10 mouse cellular contexts compared by ENCODE assay signal in the genomic region with DNA sequence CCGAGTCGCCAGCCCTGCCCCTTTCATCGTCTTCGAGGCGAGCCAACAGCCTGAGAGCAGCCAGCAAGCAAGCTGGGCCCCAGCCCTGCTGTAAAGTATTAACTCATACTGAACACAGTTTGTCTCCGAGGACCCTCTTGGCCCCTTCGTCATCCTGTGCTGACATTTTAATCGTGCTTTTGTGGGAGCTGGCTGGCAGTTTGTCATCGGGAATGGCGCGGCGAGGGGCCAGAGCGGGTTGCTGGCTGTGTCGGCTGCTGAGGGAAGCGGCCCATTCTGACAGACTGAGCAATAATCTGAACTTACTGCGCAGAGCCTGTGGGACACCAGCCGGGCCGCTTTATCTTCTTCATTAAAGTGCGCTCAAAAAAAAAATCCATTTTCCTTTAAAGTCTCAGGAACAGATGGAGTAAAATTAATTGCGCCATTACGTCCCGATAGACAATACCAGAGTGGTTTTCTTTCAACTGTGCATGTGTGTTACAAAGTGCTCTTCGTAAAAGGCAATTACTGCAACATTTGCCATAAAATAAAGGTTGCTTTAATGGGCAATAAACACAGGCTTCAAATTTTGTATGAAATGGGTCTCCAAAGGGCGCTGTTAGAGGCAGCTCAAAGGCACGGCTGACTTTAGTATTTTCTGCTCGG.
A peak's percentile ranks its signal among the peaks of the same experiment; 100 is the strongest.
DNase-seq lines count a peak whose midpoint lies in the region; ATAC-seq lines count a peak whose summit lies in the region.
"Had no signal": no experiment of that assay in that cellular context is flagged by ENCODE, and none has a peak within 500 bp of the region (broad histone marks: within the 10 kb centered on the region; RNA-seq: fewer than 3 reads in every experiment).

No protein-coding gene starts in this region.

- H3K4me2 ChIP-seq in kidney, embryonic 14.5 days (replicated peaks; ENCODE audit: low read depth, low read length): peak overlapping the region; percentile 23
- H3K4me2 ChIP-seq in embryonic facial prominence, embryonic 12.5 days (replicated peaks): peak overlapping the region; percentile 22; the same call in 1 of the 2 replicates
- peak overlapping the region; percentile 40 for H3K4me2 ChIP-seq in midbrain, embryonic 15.5 days

- H3K27ac ChIP-seq in kidney, embryonic 14.5 days (ENCODE audit: low read depth, low read length): no peak overlapping the region
- H3K27ac ChIP-seq in embryonic facial prominence, embryonic 12.5 days: no peak overlapping the region
- H3K27ac ChIP-seq in midbrain, embryonic 15.5 days: peak overlapping the region; percentile 63

- intact Hi-C loops in heart, postnatal 25 days (cut with DNase I): no loop called here

- DNase-seq in kidney, adult 18-20 months: no peak
- DNase-seq in heart, postnatal 25 days (ENCODE audit: low spot score): peak; percentile 27
- no peak for DNase-seq in thymus, postnatal 4 days
- DNase-seq in spleen, adult 12 weeks (ENCODE audit: low spot score): no peak

- H3K9ac ChIP-seq in kidney, embryonic 14.5 days (ENCODE audit: low read depth, low read length): no peak overlapping the region
- no peak overlapping the region for H3K9ac ChIP-seq in embryonic facial prominence, embryonic 12.5 days
- H3K9ac ChIP-seq in midbrain, embryonic 15.5 days: 0 out of 2 replicates have a peak overlapping the region, but pooled peaks have one; percentile 22

- peak; percentile 76 for ATAC-seq in kidney, embryonic 14.5 days (ENCODE audit: low FRiP score, low TSS enrichment)
- ATAC-seq in embryonic facial prominence, embryonic 12.5 days (ENCODE audit: insufficient number of reproducible peaks, insufficient read depth, low FRiP score, low TSS enrichment): no peak
- peak; percentile 66 for ATAC-seq in midbrain, embryonic 15.5 days (replicated peaks)
- ATAC-seq in activated CD4-positive, CD25-positive, alpha-beta regulatory T cell, adult 4 months: no peak

- 8% methylated on average over 26 of the region's 26 CpGs for WGBS in kidney, embryonic 14.5 days
- WGBS in embryonic facial prominence, embryonic 12.5 days: 41% methylated on average over 26 of the region's 26 CpGs
- WGBS in midbrain, embryonic 15.5 days: 10% methylated on average over 26 of the region's 26 CpGs

- H3K27me3 ChIP-seq in kidney, embryonic 14.5 days (ENCODE audit: control insufficient read depth, insufficient read depth, low read length): peaks cover 4% of the 10 kb centered on the region
- H3K27me3 ChIP-seq in embryonic facial prominence, embryonic 12.5 days: no peaks in the 10 kb centered on the region; the same call in 1 of the 2 replicates
- H3K27me3 ChIP-seq in midbrain, embryonic 15.5 days (replicated peaks): 0 out of 2 replicates have a peak, but pooled peaks cover 3% of the 10 kb centered on the region
- H3K27me3 ChIP-seq: CH12.LX had no signal

- H3K9me3 ChIP-seq in kidney, embryonic 14.5 days (ENCODE audit: control insufficient read depth, low read length): no peaks in the 10 kb centered on the region
- no peaks in the 10 kb centered on the region for H3K9me3 ChIP-seq in embryonic facial prominence, embryonic 12.5 days
- no peaks in the 10 kb centered on the region for H3K9me3 ChIP-seq in midbrain, embryonic 15.5 days

- H3K36me3 ChIP-seq in kidney, embryonic 14.5 days (ENCODE audit: control insufficient read depth, insufficient read depth, low read length): no peaks in the 10 kb centered on the region
- H3K36me3 ChIP-seq in embryonic facial prominence, embryonic 12.5 days: no peaks in the 10 kb centered on the region
- no peaks in the 10 kb centered on the region for H3K36me3 ChIP-seq in midbrain, embryonic 15.5 days (replicated peaks)

- H3K4me3 ChIP-seq in kidney, embryonic 14.5 days (ENCODE audit: low read length): no peak overlapping the region
- no peak overlapping the region for H3K4me3 ChIP-seq in embryonic facial prominence, embryonic 12.5 days
- no peak overlapping the region for H3K4me3 ChIP-seq in midbrain, embryonic 15.5 days
- H3K4me3 ChIP-seq: myocyte had no signal

- peaks cover 48% of the 10 kb centered on the region for H3K4me1 ChIP-seq in kidney, embryonic 14.5 days (ENCODE audit: control insufficient read depth, insufficient read depth, low read length)
- peaks cover 25% of the 10 kb centered on the region for H3K4me1 ChIP-seq in embryonic facial prominence, embryonic 12.5 days
- H3K4me1 ChIP-seq in midbrain, embryonic 15.5 days: peaks cover 45% of the 10 kb centered on the region

Comparison
In these comparisons a context has a peak if more than half of its experiments do, and no peak if none do; other contexts are left out.
1. ATAC-seq: peak in kidney, embryonic 14.5 days (single experiment) and midbrain, embryonic 15.5 days (single experiment); none in embryonic facial prominence, embryonic 12.5 days (single experiment) and activated CD4-positive, CD25-positive, alpha-beta regulatory T cell, adult 4 months (single experiment).
2. Peak in every context shown above with its lines, with median percentiles within 50 percentile points of each other: H3K4me2 ChIP-seq.